Mouse (Mus musculus): Measurements from ENCODE around the gene Cnot2. TPM values are rescaled to one million over a fixed set of nuclear protein-coding genes. Genes with fewer than 3 reads are reported as not detected.

Gene Cnot2
- polyA plus RNA-seq, 1 experiment from 2014 or later = 73.4 TPM

DNA sequence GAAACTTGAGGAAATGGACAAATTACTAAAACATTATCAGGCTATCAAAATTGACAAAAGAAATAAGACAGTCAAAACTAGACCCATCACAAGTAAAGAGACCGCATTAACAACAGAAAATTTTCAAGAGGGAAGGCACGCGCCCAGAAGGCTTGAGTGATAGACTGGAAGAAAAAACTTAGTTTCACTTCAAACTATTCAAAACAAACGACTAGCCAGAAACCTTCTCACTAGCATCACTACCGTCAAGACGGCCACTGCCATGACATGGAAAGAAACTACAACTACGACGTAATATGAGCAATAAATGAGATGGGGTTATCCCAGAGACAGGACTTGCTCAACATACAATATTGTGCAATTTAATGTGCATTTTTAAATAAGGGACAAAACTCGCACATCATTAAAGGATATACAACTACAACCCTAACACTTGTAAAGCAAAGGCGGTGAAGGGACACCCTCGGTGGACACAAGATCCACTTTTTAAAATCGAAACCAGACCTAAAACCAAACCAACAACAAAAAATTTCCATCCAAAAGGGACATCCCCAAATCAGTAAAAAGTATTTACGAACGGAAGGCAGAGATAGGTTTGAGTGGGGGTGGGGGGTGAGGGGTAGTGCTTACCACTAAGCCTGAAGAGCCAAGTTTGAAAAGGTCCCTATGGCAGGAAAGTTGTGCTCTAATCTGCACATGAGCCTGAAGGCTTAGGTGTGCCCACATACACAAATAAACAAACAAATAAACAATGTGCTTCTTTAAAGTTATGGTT lies 16.3 kb downstream of the Cnot2 start:
- no peak overlapping the region for H3K9ac ChIP-seq (ENCODE audit: low read depth, low read length)
- no peaks in the 10 kb centered on the region for H3K4me1 ChIP-seq (replicated peaks; ENCODE audit: insufficient read depth, low read length)
- ATAC-seq (replicated peaks; ENCODE audit: low FRiP score, low read depth) (no peak), DNase-seq (ENCODE audit: low spot score) (no peak)
- no peak overlapping the region for H3K4me3 ChIP-seq (replicated peaks; ENCODE audit: low read depth, low read length)
- H3K27me3 ChIP-seq (ENCODE audit: insufficient read depth, low read length) = no peaks in the 10 kb centered on the region
- H3K27ac ChIP-seq = no peak overlapping the region
- no peak overlapping the region for H3K4me2 ChIP-seq (ENCODE audit: low read length)
- WGBS = 90% methylated on average over 14 of the region's 14 CpGs
- no peaks in the 10 kb centered on the region for H3K36me3 ChIP-seq (ENCODE audit: insufficient read depth, low read length)
- no peak for TF ChIP-seq CTCF (IDR thresholded peaks at IDR 0.05; ENCODE audit: low read depth)
- H3K9me3 ChIP-seq (replicated peaks; ENCODE audit: low read length) = no peaks in the 10 kb centered on the region

DNA sequence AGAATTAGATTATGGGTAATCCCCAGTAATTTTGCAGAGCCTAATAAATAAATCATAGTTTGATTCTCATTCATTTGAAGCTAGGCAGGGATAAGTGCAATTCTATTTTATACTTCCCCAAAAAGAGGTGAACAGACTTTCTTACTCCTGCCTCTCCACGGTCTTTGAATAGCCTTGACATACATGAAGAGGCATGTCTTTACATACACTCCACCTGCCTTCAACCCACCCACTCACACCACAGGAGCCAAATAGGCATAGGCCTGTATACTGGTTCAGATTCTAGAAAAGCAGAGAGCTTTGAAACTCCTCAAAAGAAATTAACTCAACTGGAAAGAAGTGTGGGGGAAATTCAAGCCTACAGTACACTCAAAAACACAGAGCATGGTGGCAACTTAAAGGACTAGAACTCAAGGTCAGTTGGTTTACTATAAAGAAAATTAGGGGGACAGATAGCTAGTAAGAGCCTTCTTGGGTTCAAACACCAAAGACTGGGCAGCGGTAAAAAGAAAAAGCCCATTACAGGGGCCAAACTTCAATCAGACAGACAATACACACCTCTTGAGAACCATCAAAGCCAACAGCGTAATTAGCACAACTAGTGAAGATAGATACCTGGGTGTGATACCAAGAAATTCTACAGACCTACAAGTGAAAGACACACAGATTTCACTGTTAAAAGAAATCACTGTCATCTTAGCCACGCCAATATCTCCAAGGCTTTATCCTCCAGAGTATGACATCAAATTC lies 18.4 kb downstream of the Cnot2 start:
- ATAC-seq (replicated peaks; ENCODE audit: low FRiP score, low read depth) (no peak), DNase-seq (ENCODE audit: low spot score) (no peak)
- TF ChIP-seq CTCF (IDR thresholded peaks at IDR 0.05; ENCODE audit: low read depth) = no peak
- H3K4me1 ChIP-seq (replicated peaks; ENCODE audit: insufficient read depth, low read length) = no peaks in the 10 kb centered on the region
- no peak overlapping the region for H3K4me3 ChIP-seq (replicated peaks; ENCODE audit: low read depth, low read length)
- no peaks in the 10 kb centered on the region for H3K27me3 ChIP-seq (ENCODE audit: insufficient read depth, low read length)
- no peak overlapping the region for H3K27ac ChIP-seq
- 78% methylated on average over 4 of the region's 4 CpGs for WGBS
- H3K4me2 ChIP-seq (ENCODE audit: low read length) = no peak overlapping the region
- no peaks in the 10 kb centered on the region for H3K36me3 ChIP-seq (ENCODE audit: insufficient read depth, low read length)
- no peak overlapping the region for H3K9ac ChIP-seq (ENCODE audit: low read depth, low read length)
- no peaks in the 10 kb centered on the region for H3K9me3 ChIP-seq (replicated peaks; ENCODE audit: low read length)

DNA sequence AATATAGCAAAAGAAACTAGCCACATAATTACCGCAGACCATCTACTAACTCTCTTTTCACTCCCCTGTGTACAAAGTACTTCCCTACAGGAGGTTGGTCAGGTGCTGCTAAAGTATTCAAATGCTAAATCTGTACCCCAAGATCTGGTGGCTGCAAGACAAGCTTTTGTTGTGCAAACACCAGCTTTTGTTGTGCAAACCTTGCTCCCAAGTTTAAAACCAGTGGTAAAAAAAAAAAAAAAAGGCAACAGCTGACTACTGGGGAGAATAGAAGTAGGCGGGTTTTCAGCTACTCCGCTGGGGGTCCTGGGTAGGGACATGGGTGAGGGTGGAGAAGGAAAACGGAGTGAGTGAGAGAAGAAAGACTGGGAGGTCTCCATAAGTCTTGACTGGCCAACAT lies 19.1 kb downstream of the Cnot2 start:
- ATAC-seq (replicated peaks; ENCODE audit: low FRiP score, low read depth) (no peak), DNase-seq (ENCODE audit: low spot score) (no peak)
- no peak overlapping the region for H3K27ac ChIP-seq
- no peaks in the 10 kb centered on the region for H3K27me3 ChIP-seq (ENCODE audit: insufficient read depth, low read length)
- no peak for TF ChIP-seq CTCF (IDR thresholded peaks at IDR 0.05; ENCODE audit: low read depth)
- no peaks in the 10 kb centered on the region for H3K4me1 ChIP-seq (replicated peaks; ENCODE audit: insufficient read depth, low read length)
- H3K9ac ChIP-seq (ENCODE audit: low read depth, low read length) = no peak overlapping the region
- no peak overlapping the region for H3K4me3 ChIP-seq (replicated peaks; ENCODE audit: low read depth, low read length)
- no peaks in the 10 kb centered on the region for H3K36me3 ChIP-seq (ENCODE audit: insufficient read depth, low read length)
- WGBS = 60% methylated on average over 4 of the region's 4 CpGs
- no peak overlapping the region for H3K4me2 ChIP-seq (ENCODE audit: low read length)
- H3K9me3 ChIP-seq (replicated peaks; ENCODE audit: low read length) = no peaks in the 10 kb centered on the region

DNA sequence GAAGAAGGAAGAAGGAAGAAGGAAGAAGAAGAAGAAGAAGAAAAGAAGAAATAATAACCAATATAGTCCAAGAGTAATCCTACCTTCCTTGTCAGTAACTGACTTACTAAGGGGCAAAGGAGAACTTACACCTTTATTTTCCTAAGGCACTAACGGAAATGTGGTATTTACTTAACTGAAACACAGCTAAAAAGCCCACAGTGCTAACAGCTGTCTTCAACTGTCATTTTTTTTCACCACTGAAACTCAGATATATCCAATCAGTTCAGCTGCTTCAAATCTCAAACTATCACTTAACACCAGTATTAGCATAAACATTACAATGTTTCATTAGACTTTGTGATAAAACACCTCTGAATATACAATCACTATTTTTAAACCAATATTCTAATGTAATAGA lies 22.1 kb downstream of the Cnot2 start:
- H3K4me1 ChIP-seq (replicated peaks; ENCODE audit: insufficient read depth, low read length) = no peaks in the 10 kb centered on the region
- TF ChIP-seq CTCF (IDR thresholded peaks at IDR 0.05; ENCODE audit: low read depth) = no peak
- no peak overlapping the region for H3K27ac ChIP-seq
- 50% methylated on average over 1 of the region's 1 CpGs for WGBS
- no peak overlapping the region for H3K9ac ChIP-seq (ENCODE audit: low read depth, low read length)
- no peaks in the 10 kb centered on the region for H3K27me3 ChIP-seq (ENCODE audit: insufficient read depth, low read length)
- DNase-seq (ENCODE audit: low spot score) (no peak), ATAC-seq (replicated peaks; ENCODE audit: low FRiP score, low read depth) (no peak)
- H3K9me3 ChIP-seq (replicated peaks; ENCODE audit: low read length) = no peaks in the 10 kb centered on the region; the same call in 1 of the 2 replicates
- no peak overlapping the region for H3K4me3 ChIP-seq (replicated peaks; ENCODE audit: low read depth, low read length)
- H3K36me3 ChIP-seq (ENCODE audit: insufficient read depth, low read length) = no peaks in the 10 kb centered on the region
- H3K4me2 ChIP-seq (ENCODE audit: low read length) = no peak overlapping the region

DNA sequence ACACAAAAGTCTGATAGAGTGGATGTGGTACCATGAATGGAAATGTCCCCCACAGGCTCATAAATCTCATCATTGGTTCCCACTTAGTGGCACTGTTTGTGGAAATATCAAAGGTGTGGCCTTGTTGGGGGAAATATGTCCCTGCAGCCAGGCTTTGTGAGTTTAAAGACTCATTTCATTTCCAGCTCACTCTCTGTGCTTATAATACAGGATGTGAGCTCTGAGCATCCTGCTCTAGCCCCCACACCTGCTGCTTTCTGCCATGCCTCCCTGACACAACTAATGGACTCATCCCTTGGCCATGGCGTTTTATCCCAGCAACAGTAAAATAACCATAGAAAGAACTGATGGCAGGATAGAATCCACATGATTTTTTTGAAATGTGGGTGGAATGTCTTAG lies 24.1 kb downstream of the Cnot2 start:
- H3K36me3 ChIP-seq (ENCODE audit: insufficient read depth, low read length) = no peaks in the 10 kb centered on the region
- no peak overlapping the region for H3K27ac ChIP-seq
- H3K9me3 ChIP-seq (replicated peaks; ENCODE audit: low read length) = no peaks in the 10 kb centered on the region; the same call in 1 of the 2 replicates
- H3K4me3 ChIP-seq (replicated peaks; ENCODE audit: low read depth, low read length) = no peak overlapping the region
- TF ChIP-seq CTCF (IDR thresholded peaks at IDR 0.05; ENCODE audit: low read depth) = no peak
- DNase-seq (ENCODE audit: low spot score) = no peak
- no peaks in the 10 kb centered on the region for H3K27me3 ChIP-seq (ENCODE audit: insufficient read depth, low read length)
- 91% methylated on average over 1 of the region's 1 CpGs for WGBS
- no peaks in the 10 kb centered on the region for H3K4me1 ChIP-seq (replicated peaks; ENCODE audit: insufficient read depth, low read length)
- ATAC-seq (replicated peaks; ENCODE audit: low FRiP score, low read depth) = no peak
- H3K9ac ChIP-seq (ENCODE audit: low read depth, low read length) = no peak overlapping the region
- no peak overlapping the region for H3K4me2 ChIP-seq (ENCODE audit: low read length)

DNA sequence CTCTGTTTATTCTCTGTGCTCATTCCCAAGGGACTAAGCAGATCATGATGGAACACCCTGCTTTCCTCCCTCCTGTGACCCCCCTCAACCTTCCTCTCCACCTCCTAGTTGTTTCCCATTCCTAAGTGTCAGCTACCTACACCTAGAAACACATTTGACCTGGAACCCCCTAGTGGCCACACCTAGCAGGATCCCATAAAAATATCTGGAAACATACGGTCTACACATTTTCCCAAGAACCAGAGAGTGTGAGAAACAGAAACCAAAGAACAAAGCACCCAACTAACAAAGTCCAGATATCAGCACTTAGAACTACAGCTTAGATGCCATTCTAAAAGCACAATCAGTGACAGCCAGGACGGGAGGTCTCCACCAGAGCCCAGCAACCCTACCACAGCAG lies 26.9 kb downstream of the Cnot2 start:
- H3K4me2 ChIP-seq (ENCODE audit: low read length) = no peak overlapping the region

More for the DNA sequence above, 26.9 kb downstream of the Cnot2 start:
- TF ChIP-seq CTCF (IDR thresholded peaks at IDR 0.05; ENCODE audit: low read depth) = peak; percentile 39; the same call in 1 of the 2 replicates
- ATAC-seq (replicated peaks; ENCODE audit: low FRiP score, low read depth) (no peak), DNase-seq (ENCODE audit: low spot score) (no peak)
- no peaks in the 10 kb centered on the region for H3K36me3 ChIP-seq (ENCODE audit: insufficient read depth, low read length)
- no peak overlapping the region for H3K4me3 ChIP-seq (replicated peaks; ENCODE audit: low read depth, low read length)
- no peak overlapping the region for H3K27ac ChIP-seq
- no peaks in the 10 kb centered on the region; the same call in 1 of the 2 replicates for H3K9me3 ChIP-seq (replicated peaks; ENCODE audit: low read length)
- 69% methylated on average over 2 of the region's 2 CpGs for WGBS
- H3K9ac ChIP-seq (ENCODE audit: low read depth, low read length) = no peak overlapping the region
- no peaks in the 10 kb centered on the region for H3K4me1 ChIP-seq (replicated peaks; ENCODE audit: insufficient read depth, low read length)
- H3K27me3 ChIP-seq (ENCODE audit: insufficient read depth, low read length) = no peaks in the 10 kb centered on the region

All from kidney, postnatal 0 days (tissue).